Mouse (Mus musculus): ENCODE measurements around the gene Acsbg2. TPM values are rescaled to one million over a fixed set of nuclear protein-coding genes. Genes with fewer than 3 reads are reported as not detected.

Gene Acsbg2
- total RNA-seq (2023) = not detected in 2 replicates

GRCm38 (mm10) chr17:56874237-56874636 lies at the start of gene Acsbg2:
Gene Acsbg2 (minus strand): TSS chr17:56874447.

GRCm38 (mm10) chr17:56874936-56875651 lies 847 bp upstream of the Acsbg2 start, which contains the start of gene 1700061G19Rik:
Gene 1700061G19Rik (plus strand): TSS chr17:56875477.

GRCm38 (mm10) chr17:56830411-56831110 lies 43.7 kb downstream of the Acsbg2 start, which contains the start of gene Rfx2:
Gene Rfx2 (minus strand): TSS chr17:56831013.

Other genes starting within 250 kb of the Acsbg2 start
- gene Lonp1, start 247.6 kb downstream of the Acsbg2 start, total RNA-seq (2023) = 18.7 and 28.1 TPM in 2 replicates
- gene Catsperd, start 246.3 kb downstream of the Acsbg2 start, total RNA-seq (2023) = 3.3 and 4.5 TPM in 2 replicates
- gene Ranbp3, start 201.2 kb downstream of the Acsbg2 start, total RNA-seq (2023) = 49.4 and 62.2 TPM in 2 replicates
- gene Ndufa11, start 156.7 kb downstream of the Acsbg2 start, total RNA-seq (2023) = 27.1 and 42.7 TPM in 2 replicates
- gene Vmac, start 156.4 kb downstream of the Acsbg2 start, total RNA-seq (2023) = 1.1 and 1.7 TPM in 2 replicates
- not detected in 2 replicates for gene Nrtn, start 116.9 kb downstream of the Acsbg2 start, total RNA-seq (2023)
- 13.8 and 18.0 TPM in 2 replicates for gene Dus3l, start 109.7 kb downstream of the Acsbg2 start, total RNA-seq (2023)
- gene Prr22, start 104.2 kb downstream of the Acsbg2 start, total RNA-seq (2023) = 0.47 TPM in 1 of 2 replicates, not detected in the other
- gene Rfx2, start 43.4 kb downstream of the Acsbg2 start, total RNA-seq (2023) = 10.2 and 12.6 TPM in 2 replicates
- 0.38 TPM in 1 of 2 replicates, not detected in the other for gene 1700061G19Rik, start 1.0 kb upstream of the Acsbg2 start, total RNA-seq (2023)
- 15.6 and 19.8 TPM in 2 replicates for gene Mllt1, start 61.0 kb upstream of the Acsbg2 start, total RNA-seq (2023)
- gene Acer1, start 107.7 kb upstream of the Acsbg2 start, total RNA-seq (2023) = not detected in 2 replicates
- gene Clpp, start 115.9 kb upstream of the Acsbg2 start, total RNA-seq (2023) = 5.8 and 10.5 TPM in 2 replicates
- gene Alkbh7, start 122.9 kb upstream of the Acsbg2 start, total RNA-seq (2023) = 6.7 and 8.1 TPM in 2 replicates
- gene Pspn, start 125.6 kb upstream of the Acsbg2 start, total RNA-seq (2023) = not detected in 2 replicates
- gene Gtf2f1, start 136.8 kb upstream of the Acsbg2 start, total RNA-seq (2023) = 73.8 and 75.6 TPM in 2 replicates
- gene Gm17949, start 137.0 kb upstream of the Acsbg2 start, total RNA-seq (2023) = not detected in 2 replicates
- 83.8 and 92.7 TPM in 2 replicates for gene Khsrp, start 157.1 kb upstream of the Acsbg2 start, total RNA-seq (2023)
- not detected in 2 replicates for gene Slc25a41, start 167.2 kb upstream of the Acsbg2 start, total RNA-seq (2023)
- gene Crb3, start 184.7 kb upstream of the Acsbg2 start, total RNA-seq (2023) = not detected in 2 replicates
- 1.9 and 2.4 TPM in 2 replicates for gene Slc25a23, start 185.4 kb upstream of the Acsbg2 start, total RNA-seq (2023)
- 176 and 217 TPM in 2 replicates for gene Dennd1c, start 204.1 kb upstream of the Acsbg2 start, total RNA-seq (2023)
- not detected in 2 replicates for gene Tubb4a, start 213.3 kb upstream of the Acsbg2 start, total RNA-seq (2023)
- 2.5 and 4.0 TPM in 2 replicates for gene Tnfsf9, start 230.9 kb upstream of the Acsbg2 start, total RNA-seq (2023)

All from neutrophil, adult 65 days (primary cell).